Mouse (Mus musculus) lung, postnatal 0 days (tissue): ENCODE measurements around the gene Grik1. TPM values are rescaled to one million over a fixed set of nuclear protein-coding genes. Genes with fewer than 3 reads are reported as not detected.

Source experiments
- ATAC-seq: fragments of 200-750 bp; cut with Nextera tagmentation; 2 replicates; pipeline ENCODE4 v1.8.0; 2017; ENCODE audit warnings: moderate library complexity
- DNase-seq: peaks from one replicate; pipeline ENCODE4 v3.0.0-alpha.2; 2016; ENCODE audit warnings: low spot score
- H3K27ac ChIP-seq: fragments of 300-500 bp; sonication (generic); 2 replicates; pipeline ENCODE4 v1.5.1; 2014; ENCODE audit warnings: antibody characterized with exemption, mild to moderate bottlenecking, low read length, mixed read lengths
- H3K27me3 ChIP-seq: fragments of 300-500 bp; sonication (generic); replicated peaks from 2 replicates; pipeline ENCODE4 v1.6.1; 2014; ENCODE audit warnings: low read length, mixed read lengths; ENCODE audit not compliant: insufficient read depth
- H3K36me3 ChIP-seq: fragments of 300-500 bp; sonication (generic); 2 replicates; pipeline ENCODE4 v1.6.1; 2014; ENCODE audit warnings: low read length, mixed read lengths; ENCODE audit not compliant: insufficient read depth
- H3K4me1 ChIP-seq: fragments of 300-500 bp; sonication (generic); 2 replicates; pipeline ENCODE4 v1.6.1; 2014; ENCODE audit warnings: antibody characterized with exemption, low read depth, low read length, mixed read lengths; ENCODE audit not compliant: insufficient read depth
- H3K4me2 ChIP-seq: fragments of 300-500 bp; sonication (generic); replicated peaks from 2 replicates; pipeline ENCODE4 v1.6.1; 2014; ENCODE audit warnings: low read depth, mild to moderate bottlenecking, low read length, moderate library complexity, mixed read lengths
- H3K4me3 ChIP-seq: fragments of 300-500 bp; sonication (generic); 2 replicates; pipeline ENCODE4 v1.5.1; 2014; ENCODE audit warnings: low read depth, low read length
- H3K9ac ChIP-seq: fragments of 300-500 bp; sonication (generic); replicated peaks from 2 replicates; pipeline ENCODE4 v1.6.1; 2014; ENCODE audit warnings: low read depth, mild to moderate bottlenecking
- H3K9me3 ChIP-seq: fragments of 300-500 bp; sonication (generic); 2 replicates; pipeline ENCODE4 v1.6.1; 2016; ENCODE audit warnings: low read length, mixed read lengths
- CTCF ChIP-seq: IDR thresholded peaks from 2 replicates; pipeline ENCODE4 v1.5.1; 2016; ENCODE audit warnings: antibody characterized with exemption, mild to moderate bottlenecking
- EP300 ChIP-seq: IDR thresholded peaks from 2 replicates; pipeline ENCODE4 v1.6.1; 2016; ENCODE audit warnings: antibody characterized with exemption, mild to moderate bottlenecking, control low read depth
- WGBS: fragments of 180-500 bp; shearing (Covaris S2); extraction: QIAGEN DNeasy Blood & Tissue Kit; methylation state at CpG from one replicate; pipeline ENCODE4 v1.1.7; 2014; 5-methylcytosine and 5-hydroxymethylcytosine counted together
- polyA plus RNA-seq: library from polyadenylated mRNA; unstranded; fragments of >200 nt; fragmentation: Nextera tagmentation; extraction: Ambion mirVana; gene quantifications from 2 replicates; pipeline ENCODE4 v1.2.1, GENCODE M21; 2015

Gene Grik1
- polyA plus RNA-seq: 0.15 and 0.25 TPM in 2 replicates

- WGBS: 2% methylated on average over 25 of the region's 27 CpGs
- Histone ChIP-seq H3K4me3 (peak within 1 kb of the TSS; percentile 20), H3K9ac (no peak within 1 kb of the TSS), H3K4me1 (no peaks in the 10 kb centered on the region), H3K4me2 (peak within 1 kb of the TSS; percentile 41), H3K36me3 (no peaks in the 10 kb centered on the region), H3K27me3 (peaks cover 9% of the 10 kb centered on the region; the same call in 1 of the 2 replicates), H3K9me3 (no peaks in the 10 kb centered on the region), H3K27ac (no peak within 1 kb of the TSS)
- DNase-seq (no peak), ATAC-seq (no peak)
- TF ChIP-seq EP300 (no peak), CTCF (no peak)
Measured at GRCm38 (mm10) chr16:88290132-88290772, at the start of gene Grik1. Gene Grik1 (minus strand): TSS chr16:88290265.

GRCm38 (mm10) chr16:88294209-88294608, 4.1 kb upstream of the Grik1 start:
- H3K4me3 ChIP-seq: no peak overlapping the region
- 47% methylated on average over 3 of the region's 3 CpGs for WGBS
- peaks cover 6% of the 10 kb centered on the region; the same call in 1 of the 2 replicates for H3K27me3 ChIP-seq
- DNase-seq (peak; percentile 9), ATAC-seq (no peak)
- TF ChIP-seq EP300 (no peak), CTCF (peak; percentile 40)
- H3K36me3 ChIP-seq: no peaks in the 10 kb centered on the region
- H3K4me2 ChIP-seq: no peak overlapping the region
- H3K9ac ChIP-seq: no peak overlapping the region
- no peaks in the 10 kb centered on the region for H3K9me3 ChIP-seq
- no peak overlapping the region for H3K27ac ChIP-seq
- no peaks in the 10 kb centered on the region for H3K4me1 ChIP-seq

GRCm38 (mm10) chr16:88289421-88290081, 514 bp downstream of the Grik1 start:
- no peaks in the 10 kb centered on the region for H3K9me3 ChIP-seq
- no peak overlapping the region for H3K27ac ChIP-seq
- no peak for ATAC-seq
- peaks cover 9% of the 10 kb centered on the region; the same call in 1 of the 2 replicates for H3K27me3 ChIP-seq
- peak overlapping the region; percentile 41 for H3K4me2 ChIP-seq
- H3K4me1 ChIP-seq: no peaks in the 10 kb centered on the region
- H3K9ac ChIP-seq: no peak overlapping the region
- no peaks in the 10 kb centered on the region for H3K36me3 ChIP-seq
- no peak for DNase-seq
- peak overlapping the region; percentile 20; the same call in 1 of the 2 replicates for H3K4me3 ChIP-seq
- under 1% methylated on average over 39 of the region's 40 CpGs for WGBS
- TF ChIP-seq EP300 (no peak), CTCF (no peak)

GRCm38 (mm10) chr16:88258407-88258806, 31.7 kb downstream of the Grik1 start:
- Histone ChIP-seq H3K27ac (no peak overlapping the region), H3K4me2 (no peak overlapping the region), H3K9ac (no peak overlapping the region), H3K27me3 (no peaks in the 10 kb centered on the region), H3K4me1 (no peaks in the 10 kb centered on the region), H3K4me3 (no peak overlapping the region), H3K36me3 (no peaks in the 10 kb centered on the region), H3K9me3 (no peaks in the 10 kb centered on the region)
- ATAC-seq (no peak), DNase-seq (no peak)
- WGBS: 81% methylated on average over 4 of the region's 4 CpGs
- TF ChIP-seq CTCF: no peak
- TF ChIP-seq EP300: no peak

- 77% methylated on average over 5 of the region's 5 CpGs for WGBS
- no peaks in the 10 kb centered on the region for H3K27me3 ChIP-seq
- no peak overlapping the region for H3K4me3 ChIP-seq
- H3K27ac ChIP-seq: no peak overlapping the region
- H3K9me3 ChIP-seq: no peaks in the 10 kb centered on the region
- no peaks in the 10 kb centered on the region for H3K4me1 ChIP-seq
- H3K9ac ChIP-seq: no peak overlapping the region
- H3K36me3 ChIP-seq: no peaks in the 10 kb centered on the region
- H3K4me2 ChIP-seq: no peak overlapping the region
- DNase-seq: no peak
- TF ChIP-seq EP300 (no peak), CTCF (no peak)
- no peak for ATAC-seq
Measured at GRCm38 (mm10) chr16:88257072-88257471, 33.0 kb downstream of the Grik1 start.

- no peak for DNase-seq
- H3K4me2 ChIP-seq: no peak overlapping the region
- H3K4me3 ChIP-seq: no peak overlapping the region
- H3K36me3 ChIP-seq: no peaks in the 10 kb centered on the region
- no peak overlapping the region for H3K27ac ChIP-seq
- no peaks in the 10 kb centered on the region for H3K4me1 ChIP-seq
- no peaks in the 10 kb centered on the region for H3K27me3 ChIP-seq
- TF ChIP-seq EP300 (no peak), CTCF (no peak)
- no peak for ATAC-seq
- no peak overlapping the region for H3K9ac ChIP-seq
- 82% methylated on average over 3 of the region's 3 CpGs for WGBS
- no peaks in the 10 kb centered on the region for H3K9me3 ChIP-seq
Measured at GRCm38 (mm10) chr16:88256101-88256500, 34.0 kb downstream of the Grik1 start.
